Mouse (Mus musculus): ENCODE measurements around the gene Zbtb20. TPM values are rescaled to one million over a fixed set of nuclear protein-coding genes. Genes with fewer than 3 reads are reported as not detected.

Zbtb20 gene
- polyA plus RNA-seq, 1 experiment from 2014 or later, result 32.5 TPM

DNA sequence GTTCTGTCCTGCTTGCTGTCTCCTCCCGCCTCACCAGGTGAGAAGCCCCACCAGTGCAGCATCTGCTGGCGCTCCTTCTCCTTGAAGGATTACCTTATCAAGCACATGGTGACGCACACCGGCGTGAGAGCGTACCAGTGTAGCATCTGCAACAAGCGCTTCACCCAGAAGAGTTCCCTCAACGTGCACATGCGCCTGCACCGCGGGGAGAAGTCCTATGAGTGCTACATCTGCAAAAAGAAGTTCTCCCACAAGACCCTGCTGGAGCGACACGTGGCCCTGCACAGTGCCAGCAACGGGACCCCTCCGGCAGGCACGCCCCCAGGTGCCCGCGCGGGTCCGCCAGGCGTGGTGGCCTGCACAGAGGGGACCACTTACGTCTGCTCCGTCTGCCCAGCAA lies 742.6 kb downstream of the Zbtb20 start:
- peaks cover 47% of the 10 kb centered on the region for H3K4me1 ChIP-seq
- WGBS, result 77% methylated on average over 23 of the region's 23 CpGs
- H3K36me3 ChIP-seq, result peaks cover 6% of the 10 kb centered on the region
- H3K27ac ChIP-seq, result no peak overlapping the region
- no peak for DNase-seq (ENCODE audit: low spot score)
- H3K4me3 ChIP-seq, result no peak overlapping the region
- no peaks in the 10 kb centered on the region for H3K9me3 ChIP-seq
- H3K27me3 ChIP-seq (ENCODE audit: insufficient read depth, poor library complexity, severe bottlenecking), result no peaks in the 10 kb centered on the region

DNA sequence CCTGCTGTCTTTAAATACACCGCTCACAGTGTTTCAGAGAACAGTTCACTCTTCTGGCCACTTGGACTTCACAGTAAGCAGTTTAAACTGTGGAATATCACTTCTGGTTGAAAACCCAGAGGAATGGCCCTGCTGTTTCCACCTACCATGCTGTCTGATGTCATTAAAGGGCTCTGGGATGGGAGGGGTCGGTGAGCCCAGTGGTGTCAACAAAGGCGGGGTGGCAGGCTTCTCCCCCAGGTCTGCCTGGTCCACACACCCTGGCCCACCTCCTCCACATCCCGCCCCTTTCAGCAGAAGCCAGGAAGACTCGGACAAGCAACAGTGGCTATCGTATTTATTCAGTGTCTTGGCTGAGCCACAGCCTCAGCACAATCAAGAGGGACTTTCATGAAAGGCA lies 743.6 kb downstream of the Zbtb20 start:
- 43% methylated on average over 6 of the region's 6 CpGs for WGBS
- DNase-seq (ENCODE audit: low spot score), result peak; percentile 76
- H3K9me3 ChIP-seq, result no peaks in the 10 kb centered on the region
- H3K36me3 ChIP-seq, result peaks cover 6% of the 10 kb centered on the region
- H3K27me3 ChIP-seq (ENCODE audit: insufficient read depth, poor library complexity, severe bottlenecking), result no peaks in the 10 kb centered on the region
- peaks cover 45% of the 10 kb centered on the region for H3K4me1 ChIP-seq
- 0 out of 2 replicates have a peak overlapping the region, but pooled peaks have one; percentile 29 for H3K27ac ChIP-seq
- H3K4me3 ChIP-seq, result no peak overlapping the region

DNA sequence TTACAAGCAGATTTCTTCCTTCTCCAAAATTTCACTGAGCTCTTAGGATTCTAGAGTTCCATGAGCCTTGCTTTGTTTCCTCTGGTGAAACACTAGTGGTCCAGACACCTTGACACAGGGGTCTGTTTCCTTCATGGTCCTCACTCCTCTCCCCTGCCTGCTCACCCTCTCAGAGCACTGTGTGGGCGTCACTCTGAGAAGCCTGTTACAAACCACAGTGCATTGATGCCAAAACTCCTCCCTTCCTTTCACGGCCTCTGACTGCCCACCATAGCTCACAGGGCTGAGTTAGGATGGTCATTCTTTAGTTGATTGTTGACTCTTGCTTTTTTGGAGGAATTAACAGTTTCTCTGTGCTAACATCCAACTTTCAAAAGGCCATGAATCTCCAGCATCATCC lies 744.7 kb downstream of the Zbtb20 start:
- no peak for DNase-seq (ENCODE audit: low spot score)
- Histone ChIP-seq H3K27ac (no peak overlapping the region), H3K36me3 (peaks cover 6% of the 10 kb centered on the region), H3K27me3 (ENCODE audit: insufficient read depth, poor library complexity, severe bottlenecking) (no peaks in the 10 kb centered on the region), H3K4me3 (no peak overlapping the region), H3K9me3 (no peaks in the 10 kb centered on the region), H3K4me1 (peaks cover 38% of the 10 kb centered on the region)
- WGBS, result 46% methylated on average over 2 of the region's 2 CpGs

DNA sequence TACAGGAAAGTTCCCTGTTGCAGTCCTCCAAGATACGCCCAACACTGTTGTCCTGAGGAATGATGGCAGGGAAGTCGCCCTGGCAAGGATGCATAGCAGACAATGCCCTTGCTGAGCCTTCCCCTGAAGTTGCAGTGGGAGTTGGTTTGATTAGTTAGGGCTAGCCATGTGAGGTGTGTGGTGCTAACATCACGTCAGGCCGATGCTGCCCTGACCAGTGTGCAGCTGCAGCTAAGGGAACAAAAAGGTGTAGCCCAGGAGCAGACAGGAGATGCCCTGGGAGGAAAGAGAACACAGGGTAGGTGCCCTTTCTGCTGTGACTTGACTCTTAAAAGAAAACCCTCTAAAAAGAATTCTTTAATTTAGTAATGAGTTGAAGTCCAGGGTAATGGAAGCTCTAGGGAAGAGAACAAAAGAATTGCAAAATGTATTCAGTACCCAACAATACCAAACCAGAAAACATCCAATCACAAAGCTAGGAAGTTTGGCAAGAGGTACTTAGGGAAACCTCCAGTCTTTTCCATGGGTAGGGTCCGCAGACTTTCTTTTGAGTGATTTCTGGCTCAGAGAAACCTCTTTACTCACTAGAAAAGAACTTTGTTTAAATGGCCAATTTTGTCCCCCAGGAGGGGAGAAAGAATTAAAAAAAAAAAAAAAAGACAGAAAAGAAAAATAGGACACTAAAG lies 747.8 kb downstream of the Zbtb20 start:
- Histone ChIP-seq H3K36me3 (peaks cover 9% of the 10 kb centered on the region), H3K4me3 (no peak overlapping the region), H3K4me1 (peaks cover 28% of the 10 kb centered on the region), H3K27ac (peak overlapping the region; percentile 25; the same call in 1 of the 2 replicates), H3K9me3 (no peaks in the 10 kb centered on the region), H3K27me3 (ENCODE audit: insufficient read depth, poor library complexity, severe bottlenecking) (no peaks in the 10 kb centered on the region)
- WGBS, result 79% methylated on average over 5 of the region's 5 CpGs
- no peak for DNase-seq (ENCODE audit: low spot score)

DNA sequence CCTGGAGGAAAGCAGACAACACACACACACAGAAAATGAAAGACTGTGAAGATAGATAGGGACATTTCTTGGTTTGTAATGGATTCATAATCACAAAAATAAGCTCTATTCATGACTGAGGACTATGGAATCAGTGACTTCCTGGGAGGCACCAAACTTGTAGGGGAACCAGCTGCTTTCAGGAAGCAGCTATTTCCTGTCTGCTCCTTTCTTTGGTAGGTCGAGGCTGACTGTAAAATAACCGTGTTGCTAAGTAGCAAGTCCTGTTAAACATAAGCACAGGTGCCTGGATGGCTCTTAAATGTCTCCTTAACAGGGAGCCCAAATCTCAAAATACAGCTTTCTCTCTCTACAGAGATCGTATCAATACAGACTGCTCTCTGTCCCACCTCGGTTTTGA lies 749.2 kb downstream of the Zbtb20 start:
- DNase-seq (ENCODE audit: low spot score), result no peak
- 66% methylated on average over 4 of the region's 4 CpGs for WGBS
- no peak overlapping the region for H3K4me3 ChIP-seq
- no peaks in the 10 kb centered on the region for H3K27me3 ChIP-seq (ENCODE audit: insufficient read depth, poor library complexity, severe bottlenecking)
- H3K36me3 ChIP-seq, result peaks cover 7% of the 10 kb centered on the region; the same call in 1 of the 2 replicates
- H3K27ac ChIP-seq, result no peak overlapping the region
- no peaks in the 10 kb centered on the region for H3K9me3 ChIP-seq
- peaks cover 24% of the 10 kb centered on the region for H3K4me1 ChIP-seq

DNA sequence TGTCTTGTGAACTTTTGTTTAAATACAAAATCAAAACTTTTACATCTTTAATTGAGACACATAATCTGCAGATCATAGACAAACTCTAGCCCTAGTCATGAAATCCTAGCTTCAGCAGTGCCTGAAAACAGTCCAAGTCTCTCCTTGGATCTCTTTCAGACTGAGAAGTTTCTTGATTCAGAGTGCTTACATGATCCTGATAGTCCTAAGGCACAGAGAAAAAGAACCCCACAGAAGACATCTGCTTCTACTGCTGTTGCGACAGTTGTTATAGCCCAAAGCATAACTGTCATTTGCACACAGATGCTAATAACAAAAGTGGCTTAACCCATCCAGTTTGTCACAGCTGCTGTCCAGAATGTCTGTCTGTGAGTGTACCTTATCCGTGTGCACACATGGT lies 749.6 kb downstream of the Zbtb20 start:
- peaks cover 21% of the 10 kb centered on the region for H3K4me1 ChIP-seq
- no peak overlapping the region for H3K27ac ChIP-seq
- DNase-seq (ENCODE audit: low spot score), result no peak
- no peaks in the 10 kb centered on the region for H3K9me3 ChIP-seq
- H3K27me3 ChIP-seq (ENCODE audit: insufficient read depth, poor library complexity, severe bottlenecking), result no peaks in the 10 kb centered on the region
- peaks cover 7% of the 10 kb centered on the region; the same call in 1 of the 2 replicates for H3K36me3 ChIP-seq
- 79% methylated on average over 2 of the region's 2 CpGs for WGBS
- no peak overlapping the region for H3K4me3 ChIP-seq

DNA sequence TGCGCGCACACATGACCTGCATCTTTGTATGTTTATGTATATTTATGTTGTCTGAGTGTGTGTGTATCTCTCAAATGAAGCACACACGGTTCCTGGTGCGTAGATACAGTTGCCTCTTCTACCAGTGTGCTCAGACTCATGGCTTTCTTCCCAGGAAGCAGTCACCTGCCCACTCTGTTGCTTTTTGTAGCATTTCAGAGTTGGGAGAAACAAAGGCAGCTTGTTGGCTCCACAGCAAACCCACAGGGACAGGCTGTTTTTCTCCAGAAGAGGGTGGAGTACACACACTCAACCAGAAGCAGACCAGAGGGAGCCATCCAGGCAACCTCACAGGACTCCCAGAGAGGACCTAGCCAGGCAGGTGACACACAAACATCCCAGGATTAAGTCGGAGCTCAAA lies 750.3 kb downstream of the Zbtb20 start:
- Histone ChIP-seq H3K27ac (peak overlapping the region; percentile 52; the same call in 1 of the 2 replicates), H3K4me3 (no peak overlapping the region), H3K27me3 (ENCODE audit: insufficient read depth, poor library complexity, severe bottlenecking) (no peaks in the 10 kb centered on the region), H3K9me3 (no peaks in the 10 kb centered on the region), H3K36me3 (peaks cover 7% of the 10 kb centered on the region; the same call in 1 of the 2 replicates), H3K4me1 (peaks cover 19% of the 10 kb centered on the region)
- 90% methylated on average over 5 of the region's 5 CpGs for WGBS
- no peak for DNase-seq (ENCODE audit: low spot score)

DNA sequence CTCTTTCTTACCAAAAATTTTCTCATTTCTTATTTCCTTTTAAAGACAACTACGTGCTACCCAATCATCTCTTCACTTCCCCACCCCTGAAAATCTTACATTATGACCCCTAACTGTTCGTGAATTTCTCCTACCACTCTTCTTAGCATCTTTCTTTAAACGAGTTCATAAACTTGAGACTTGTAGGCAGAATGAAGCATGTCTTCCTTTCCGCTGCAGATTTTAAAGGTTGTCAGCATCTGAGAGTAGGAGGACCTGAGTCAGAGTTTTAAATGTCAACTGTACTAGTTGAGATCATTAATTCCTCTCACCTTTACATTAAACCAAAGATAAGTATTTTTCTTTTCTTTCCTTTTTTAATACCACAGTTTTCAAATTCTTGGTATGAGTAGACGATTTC lies 753.0 kb downstream of the Zbtb20 start:
- Histone ChIP-seq H3K36me3 (peaks cover 7% of the 10 kb centered on the region; the same call in 1 of the 2 replicates), H3K4me1 (peaks cover 12% of the 10 kb centered on the region), H3K27me3 (ENCODE audit: insufficient read depth, poor library complexity, severe bottlenecking) (no peaks in the 10 kb centered on the region), H3K4me3 (no peak overlapping the region), H3K27ac (no peak overlapping the region), H3K9me3 (no peaks in the 10 kb centered on the region)
- no peak for DNase-seq (ENCODE audit: low spot score)
- 86% methylated on average over 5 of the region's 5 CpGs for WGBS

DNA sequence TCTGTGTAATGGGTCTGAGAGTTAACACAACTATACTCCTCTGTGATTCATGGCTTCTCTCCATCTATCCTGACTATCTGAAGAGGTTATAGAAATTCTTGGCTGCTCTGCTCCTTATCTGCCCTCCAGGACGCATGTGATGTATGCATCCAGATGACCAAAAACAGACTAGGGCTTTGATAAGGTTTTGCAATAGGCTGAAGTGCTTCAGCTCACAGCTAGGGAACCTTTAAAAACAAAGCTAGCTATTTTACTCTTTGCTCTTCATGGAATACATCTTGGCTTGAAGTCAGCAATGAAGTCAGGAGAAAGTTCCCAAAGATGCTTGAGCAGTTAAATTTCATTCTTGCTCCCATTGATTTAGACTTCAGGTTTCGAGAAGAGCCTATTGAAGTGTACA lies 756.1 kb downstream of the Zbtb20 start:
- WGBS, result 56% methylated on average over 2 of the region's 2 CpGs
- peaks cover 2% of the 10 kb centered on the region; the same call in 1 of the 2 replicates for H3K36me3 ChIP-seq
- H3K4me1 ChIP-seq, result peaks cover 9% of the 10 kb centered on the region
- no peak for DNase-seq (ENCODE audit: low spot score)
- no peak overlapping the region for H3K4me3 ChIP-seq
- H3K27ac ChIP-seq, result no peak overlapping the region
- no peaks in the 10 kb centered on the region for H3K27me3 ChIP-seq (ENCODE audit: insufficient read depth, poor library complexity, severe bottlenecking)
- no peaks in the 10 kb centered on the region for H3K9me3 ChIP-seq

DNA sequence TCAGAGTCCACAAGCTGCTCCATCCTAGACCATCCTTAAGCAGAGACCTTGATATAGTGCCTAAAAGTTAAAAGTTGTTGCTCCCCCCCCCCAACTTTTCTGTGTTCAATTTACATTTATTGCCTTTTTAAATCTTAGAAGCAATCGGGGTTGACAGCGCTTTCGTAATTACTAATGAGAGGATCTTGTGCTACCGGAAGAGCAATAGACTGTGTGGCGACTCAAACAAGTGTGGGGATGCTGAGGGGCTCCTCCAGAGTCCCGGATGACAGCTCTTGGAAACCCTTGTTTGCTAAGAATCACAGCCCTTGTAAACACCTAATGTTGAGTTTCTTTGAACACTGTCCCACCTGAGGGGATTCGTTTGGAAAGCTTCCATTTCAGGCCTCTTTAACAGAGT lies 758.4 kb downstream of the Zbtb20 start:
- Histone ChIP-seq H3K9me3 (no peaks in the 10 kb centered on the region), H3K4me3 (no peak overlapping the region), H3K36me3 (no peaks in the 10 kb centered on the region; the same call in 1 of the 2 replicates), H3K4me1 (peaks cover 16% of the 10 kb centered on the region), H3K27ac (no peak overlapping the region), H3K27me3 (ENCODE audit: insufficient read depth, poor library complexity, severe bottlenecking) (no peaks in the 10 kb centered on the region)
- DNase-seq (ENCODE audit: low spot score), result no peak
- WGBS, result 88% methylated on average over 7 of the region's 7 CpGs

DNA sequence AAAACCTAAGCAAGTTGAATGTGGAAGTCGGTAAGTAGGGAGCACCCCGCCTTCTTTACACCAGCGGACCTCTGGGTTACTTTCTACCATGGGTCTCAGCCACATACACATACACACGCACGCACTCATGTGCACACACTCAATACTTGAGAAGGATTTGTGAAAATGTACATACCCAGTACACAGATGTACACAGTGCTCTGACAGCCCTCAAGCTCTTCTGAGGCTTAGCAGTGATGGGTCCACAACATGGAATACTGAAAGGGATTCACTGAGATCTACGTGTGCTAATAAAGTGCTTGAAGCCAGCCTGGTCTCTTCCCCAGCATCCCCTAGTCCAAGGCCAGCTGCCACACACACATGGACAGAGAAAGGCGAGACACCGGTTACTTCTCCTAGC lies 761.6 kb downstream of the Zbtb20 start:
- no peak for DNase-seq (ENCODE audit: low spot score)
- H3K4me1 ChIP-seq, result peaks cover 6% of the 10 kb centered on the region
- H3K27me3 ChIP-seq (ENCODE audit: insufficient read depth, poor library complexity, severe bottlenecking), result no peaks in the 10 kb centered on the region
- no peak overlapping the region for H3K27ac ChIP-seq
- 91% methylated on average over 8 of the region's 8 CpGs for WGBS
- no peak overlapping the region for H3K4me3 ChIP-seq
- no peaks in the 10 kb centered on the region for H3K9me3 ChIP-seq
- no peaks in the 10 kb centered on the region; the same call in 1 of the 2 replicates for H3K36me3 ChIP-seq

DNA sequence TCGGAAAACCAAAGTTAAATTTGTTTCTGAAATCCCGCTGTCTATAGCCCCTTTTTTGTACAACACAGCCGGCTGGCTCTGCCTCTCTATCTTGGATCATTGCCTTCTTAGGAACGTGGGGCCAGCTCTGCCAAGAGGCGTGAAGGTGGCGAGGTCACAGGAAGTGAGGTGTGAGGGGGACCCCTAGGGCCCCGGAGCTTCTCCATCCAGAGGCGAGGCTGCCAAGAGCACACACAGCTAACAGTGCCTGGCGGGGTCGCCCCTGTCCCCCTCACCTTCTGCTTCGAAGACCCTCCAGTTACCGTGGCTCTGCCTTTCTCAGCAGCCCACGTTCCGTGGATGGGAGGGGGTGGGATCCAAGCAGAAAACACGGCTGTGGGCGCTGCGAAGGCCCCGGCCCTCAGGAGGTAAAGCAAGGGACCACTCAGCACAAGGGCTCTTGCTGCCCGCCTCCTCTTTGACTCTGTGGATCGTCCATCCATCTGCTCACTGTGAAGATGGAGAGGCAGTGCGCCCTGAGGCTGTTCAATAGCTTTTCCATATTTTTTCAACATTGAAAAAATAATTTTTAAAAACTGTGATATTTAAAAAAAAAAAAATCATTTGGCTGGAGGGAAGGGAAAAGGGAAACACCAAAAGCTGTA lies 762.8 kb downstream of the Zbtb20 start:
- H3K9me3 ChIP-seq, result no peaks in the 10 kb centered on the region
- peaks cover 6% of the 10 kb centered on the region for H3K4me1 ChIP-seq
- H3K27me3 ChIP-seq (ENCODE audit: insufficient read depth, poor library complexity, severe bottlenecking), result no peaks in the 10 kb centered on the region
- no peaks in the 10 kb centered on the region; the same call in 1 of the 2 replicates for H3K36me3 ChIP-seq
- H3K27ac ChIP-seq, result peak overlapping the region; percentile 67
- WGBS, result 66% methylated on average over 21 of the region's 21 CpGs
- DNase-seq (ENCODE audit: low spot score), result no peak
- H3K4me3 ChIP-seq, result no peak overlapping the region

DNA sequence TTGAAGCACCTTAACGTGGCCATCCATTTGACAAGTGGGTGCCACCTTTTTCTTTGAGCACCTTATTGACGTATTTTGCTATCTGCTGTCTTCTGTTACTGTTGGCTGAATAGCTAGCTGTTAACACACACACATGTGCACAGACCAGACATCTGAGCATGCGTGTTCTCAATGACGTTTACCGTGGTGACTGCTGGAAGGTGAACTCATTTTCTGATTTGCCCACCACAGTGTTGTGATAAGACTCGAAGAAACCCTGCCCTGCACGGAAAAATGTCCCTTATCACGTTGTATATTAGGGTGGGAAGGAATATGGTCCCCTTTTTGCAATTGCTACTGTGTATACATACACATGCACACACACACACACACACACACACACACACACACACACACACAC lies 765.5 kb downstream of the Zbtb20 start:
- no peaks in the 10 kb centered on the region for H3K9me3 ChIP-seq
- DNase-seq (ENCODE audit: low spot score), result no peak
- H3K36me3 ChIP-seq, result no peaks in the 10 kb centered on the region
- H3K4me1 ChIP-seq, result peaks cover 12% of the 10 kb centered on the region
- WGBS, result 68% methylated on average over 8 of the region's 8 CpGs
- no peaks in the 10 kb centered on the region for H3K27me3 ChIP-seq (ENCODE audit: insufficient read depth, poor library complexity, severe bottlenecking)
- no peak overlapping the region for H3K27ac ChIP-seq
- no peak overlapping the region for H3K4me3 ChIP-seq
